Comparison of ENCODE assay signal across 8 mouse cellular contexts in genomic region chr3:122273407-122274240, GRCm38 (mm10). TPM values are rescaled to one million over a fixed set of nuclear protein-coding genes. Genes with fewer than 3 reads are reported as not detected.
DNase-seq lines count a peak whose midpoint lies in the region; ATAC-seq and TF ChIP-seq lines count a peak whose summit lies in the region.

No protein-coding gene starts in this region.

- TF ChIP-seq POLR2A in embryonic fibroblast, embryonic 13.5 days (IDR thresholded peaks at IDR 0.05; ENCODE audit: low read depth, low read length), result peak; percentile 92
- peak; percentile 77; the same call in 1 of the 2 replicates for TF ChIP-seq POLR2A in limb, embryonic 14.5 days (IDR thresholded peaks at IDR 0.05; ENCODE audit: borderline replicate concordance, extremely low read depth, insufficient read depth, insufficient read length)

- no peak overlapping the region for H3K27ac ChIP-seq in embryonic fibroblast, embryonic 13.5 days (ENCODE audit: insufficient read depth, low read length)
- no peak overlapping the region for H3K27ac ChIP-seq in limb, embryonic 14.5 days (replicated peaks; ENCODE audit: low read depth, low read length)
- no peak overlapping the region for H3K27ac ChIP-seq in stomach, embryonic 16.5 days (ENCODE audit: low read length)

- ATAC-seq in limb, embryonic 14.5 days (ENCODE audit: low FRiP score, low read depth), result no peak
- ATAC-seq in stomach, embryonic 16.5 days (ENCODE audit: insufficient read depth, low FRiP score), result no peak

- no peaks in the 10 kb centered on the region for H3K27me3 ChIP-seq in C2C12 (ENCODE audit: control insufficient read depth, insufficient read depth, insufficient read length)
- H3K27me3 ChIP-seq in limb, embryonic 14.5 days (ENCODE audit: control insufficient read depth, insufficient read depth, low read length), result no peaks in the 10 kb centered on the region
- no peaks in the 10 kb centered on the region for H3K27me3 ChIP-seq in stomach, embryonic 16.5 days (ENCODE audit: control insufficient read depth, insufficient read depth, low read length)

- peaks cover 11% of the 10 kb centered on the region for H3K4me1 ChIP-seq in embryonic fibroblast, embryonic 13.5 days (ENCODE audit: control insufficient read depth, insufficient read depth, low read length)
- peaks cover 18% of the 10 kb centered on the region for H3K4me1 ChIP-seq in limb, embryonic 14.5 days (ENCODE audit: control insufficient read depth, insufficient read depth, low read length)
- peaks cover 28% of the 10 kb centered on the region for H3K4me1 ChIP-seq in stomach, embryonic 16.5 days (ENCODE audit: control insufficient read depth, insufficient read depth, low read length)

- H3K9me3 ChIP-seq in limb, embryonic 14.5 days (ENCODE audit: control insufficient read depth, low read length), result no peaks in the 10 kb centered on the region
- H3K9me3 ChIP-seq in stomach, embryonic 16.5 days (replicated peaks; ENCODE audit: control insufficient read depth, low read length), result no peaks in the 10 kb centered on the region

- H3K9ac ChIP-seq in limb, embryonic 14.5 days (ENCODE audit: low read depth, low read length, severe bottlenecking), result peak overlapping the region; percentile 41
- H3K9ac ChIP-seq in stomach, embryonic 16.5 days (ENCODE audit: low read length), result peak overlapping the region; percentile 87

- 10% methylated on average over 19 of the region's 20 CpGs for WGBS in limb, embryonic 14.5 days
- 11% methylated on average over 19 of the region's 20 CpGs for WGBS in stomach, embryonic 16.5 days

- H3K79me3 ChIP-seq in C2C12 (ENCODE audit: low read depth), result peaks cover 38% of the 10 kb centered on the region

- peaks cover 47% of the 10 kb centered on the region for H3K36me3 ChIP-seq in C2C12 (ENCODE audit: control insufficient read depth, insufficient read depth)
- peaks cover 35% of the 10 kb centered on the region for H3K36me3 ChIP-seq in limb, embryonic 14.5 days (ENCODE audit: control insufficient read depth, insufficient read depth, low read length)
- H3K36me3 ChIP-seq in stomach, embryonic 16.5 days (ENCODE audit: control insufficient read depth, insufficient read depth, low read length), result 0 out of 2 replicates have a peak, but pooled peaks cover 4% of the 10 kb centered on the region

- H3K4me2 ChIP-seq in limb, embryonic 14.5 days (replicated peaks; ENCODE audit: low read depth, low read length, severe bottlenecking), result peak overlapping the region; percentile 39
- H3K4me2 ChIP-seq in stomach, embryonic 16.5 days (ENCODE audit: low read depth, low read length), result peak overlapping the region; percentile 45

- H3ac ChIP-seq in C2C12 (ENCODE audit: control insufficient read depth, insufficient read length, low read depth), result no peak overlapping the region

- H3K4me3 ChIP-seq in C2C12 (ENCODE audit: insufficient read depth, poor library complexity, severe bottlenecking), result peak overlapping the region; percentile 28
- peak overlapping the region; percentile 31 for H3K4me3 ChIP-seq in embryonic fibroblast, embryonic 13.5 days (ENCODE audit: insufficient read depth, low read length)
- peak overlapping the region; percentile 80 for H3K4me3 ChIP-seq in limb, embryonic 14.5 days (replicated peaks; ENCODE audit: low read length)
- H3K4me3 ChIP-seq in stomach, embryonic 16.5 days (replicated peaks; ENCODE audit: low read length), result peak overlapping the region; percentile 87

- peak; percentile 27 for DNase-seq in embryo, embryonic 10 days (ENCODE audit: low spot score)
- no peak for DNase-seq in embryo, embryonic 9.5 days (ENCODE audit: extremely low spot score)
- DNase-seq in limb, embryonic 14.5 days (ENCODE audit: low spot score), result no peak
- DNase-seq in gastrocnemius, postnatal 4 days (ENCODE audit: low spot score in 2 of 2), result no peak
- DNase-seq in frontal cortex, postnatal 36 days (ENCODE audit: low spot score in 2 of 2), result no peak

- peaks cover 46% of the 10 kb centered on the region for H3K79me2 ChIP-seq in C2C12 (ENCODE audit: control insufficient read depth, insufficient read depth)

- no peak for TF ChIP-seq CTCF in C2C12 (IDR thresholded peaks at IDR 0.05; ENCODE audit: control insufficient read depth, insufficient read depth, insufficient read length)
- no peak for TF ChIP-seq CTCF in embryonic fibroblast, embryonic 13.5 days (IDR thresholded peaks at IDR 0.05; ENCODE audit: borderline replicate concordance, insufficient read depth, low read length)

TF ChIP-seq in C2C12, 6 proteins besides CTCF, POLR2A, EP300 and RAD21:
- TF ChIP-seq MYOD1 (IDR thresholded peaks at IDR 0.05; ENCODE audit: control insufficient read depth, insufficient read length, low read depth) (no peak), CEBPB (IDR thresholded peaks at IDR 0.05; ENCODE audit: low read depth) (no peak), MYOG (IDR thresholded peaks at IDR 0.05; ENCODE audit: control insufficient read depth, extremely low read depth, insufficient read length) (no peak), FOSL1 (IDR thresholded peaks at IDR 0.05; ENCODE audit: insufficient read depth, low read length, poor library complexity, severe bottlenecking) (no peak), MAX (IDR thresholded peaks at IDR 0.05) (no peak), USF1 (IDR thresholded peaks at IDR 0.05; ENCODE audit: low read depth) (no peak)

RNA-seq across cellular contexts. Expression of gene Dnttip2, which starts 0.6 kb away (rescaled TPM):
- 18.7 TPM for polyA plus RNA-seq in C2C12 (2012; fragmentation: generic; extraction: Trizol)
- polyA plus RNA-seq in embryonic fibroblast, embryonic 13.5 days (2011; ENCODE audit: insufficient read length, low read depth, missing spikeins), result 79.8 and 82.5 TPM in 2 replicates
- polyA plus RNA-seq in limb, embryonic 14.5 days (2012; rRNA removed), result 22.8 and 41.7 TPM in 2 replicates
- polyA plus RNA-seq in limb, embryonic 14.5 days (2014; fragmentation: Nextera tagmentation; extraction: Ambion mirVana), result 62.4 and 66.3 TPM in 2 replicates
- polyA plus RNA-seq in stomach, embryonic 16.5 days (2015; fragmentation: Nextera tagmentation; extraction: Ambion mirVana), result 57.6 and 61.7 TPM in 2 replicates
- total RNA-seq in gastrocnemius, postnatal 4 days (2021), result 10 to 100 TPM; 29.2 to 31.1 TPM

RNA-seq across cellular contexts. Expression of gene Bcar3, which starts 20.3 kb away (rescaled TPM):
- polyA plus RNA-seq in C2C12 (2012; fragmentation: generic; extraction: Trizol), result 34.9 TPM
- polyA plus RNA-seq in embryonic fibroblast, embryonic 13.5 days (2011; ENCODE audit: insufficient read length, low read depth, missing spikeins), result 4.2 and 5.1 TPM in 2 replicates
- 7.8 and 13.2 TPM in 2 replicates for polyA plus RNA-seq in limb, embryonic 14.5 days (2012; rRNA removed)
- polyA plus RNA-seq in limb, embryonic 14.5 days (2014; fragmentation: Nextera tagmentation; extraction: Ambion mirVana), result 7.9 TPM in 2 replicates
- 11.1 and 13.7 TPM in 2 replicates for polyA plus RNA-seq in stomach, embryonic 16.5 days (2015; fragmentation: Nextera tagmentation; extraction: Ambion mirVana)
- total RNA-seq in gastrocnemius, postnatal 4 days (2021), result 10 to 100 TPM; 23.9 to 29.4 TPM

RNA-seq across cellular contexts. Expression of gene Gclm, which starts 28.3 kb away (rescaled TPM):
- 84.0 TPM for polyA plus RNA-seq in C2C12 (2012; fragmentation: generic; extraction: Trizol)
- polyA plus RNA-seq in embryonic fibroblast, embryonic 13.5 days (2011; ENCODE audit: insufficient read length, low read depth, missing spikeins), result 56.5 and 58.3 TPM in 2 replicates
- polyA plus RNA-seq in limb, embryonic 14.5 days (2012; rRNA removed), result 26.6 and 30.4 TPM in 2 replicates
- polyA plus RNA-seq in limb, embryonic 14.5 days (2014; fragmentation: Nextera tagmentation; extraction: Ambion mirVana), result 58.4 TPM in 2 replicates
- polyA plus RNA-seq in stomach, embryonic 16.5 days (2015; fragmentation: Nextera tagmentation; extraction: Ambion mirVana), result 60.8 and 69.5 TPM in 2 replicates
- 10 to 100 TPM; 38.9 to 43.2 TPM for total RNA-seq in gastrocnemius, postnatal 4 days (2021)

Comparison
In these comparisons a context has a peak if more than half of its experiments do, and no peak if none do; other contexts are left out.
1. H3K4me3 ChIP-seq: peak in every context shown above with its lines; median percentile 87 in stomach, embryonic 16.5 days; 80 in limb, embryonic 14.5 days; 31 in embryonic fibroblast, embryonic 13.5 days; 28 in C2C12.